Mouse (Mus musculus) erythroblast, embryonic 14.5 days (primary cell): ENCODE data around the gene Dnah11.

Experiments
- GATA1 ChIP-seq: IDR thresholded peaks from 2 replicates; pipeline ENCODE4 v1.6.1; 2012; ENCODE audit warnings: low read length, inconsistent platforms, mixed read lengths
- TAL1 ChIP-seq: IDR thresholded peaks from 3 replicates; pipeline ENCODE4 v1.6.1; 2012; ENCODE audit warnings: low read length, inconsistent platforms, mixed read lengths

DNA sequence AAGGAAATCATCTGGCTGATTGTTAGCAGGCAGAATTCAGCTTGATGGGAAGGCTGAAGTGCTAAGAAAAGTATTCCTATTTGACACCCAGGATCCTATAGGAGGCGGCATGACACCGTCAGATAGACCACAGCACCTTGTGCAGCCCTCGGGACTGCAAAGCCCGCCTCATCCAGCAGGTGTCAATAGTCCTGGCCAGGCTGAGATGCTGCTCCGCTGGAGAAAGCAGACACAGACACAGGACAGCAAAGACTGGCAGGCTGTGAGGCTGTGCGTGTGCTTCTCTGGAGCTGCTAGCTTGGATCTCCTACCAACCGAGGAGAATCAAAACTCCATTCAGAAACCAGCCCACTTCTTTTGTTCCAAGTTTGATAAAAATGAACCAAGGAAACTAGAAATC, 205.3 kb downstream of the Dnah11 start:
- no peak for TF ChIP-seq GATA1
- TF ChIP-seq TAL1, result no peak
